Mouse (Mus musculus): ENCODE measurements around the gene Sirt3.
A peak's percentile ranks its signal among the peaks of the same experiment; 100 is the strongest.

DNA sequence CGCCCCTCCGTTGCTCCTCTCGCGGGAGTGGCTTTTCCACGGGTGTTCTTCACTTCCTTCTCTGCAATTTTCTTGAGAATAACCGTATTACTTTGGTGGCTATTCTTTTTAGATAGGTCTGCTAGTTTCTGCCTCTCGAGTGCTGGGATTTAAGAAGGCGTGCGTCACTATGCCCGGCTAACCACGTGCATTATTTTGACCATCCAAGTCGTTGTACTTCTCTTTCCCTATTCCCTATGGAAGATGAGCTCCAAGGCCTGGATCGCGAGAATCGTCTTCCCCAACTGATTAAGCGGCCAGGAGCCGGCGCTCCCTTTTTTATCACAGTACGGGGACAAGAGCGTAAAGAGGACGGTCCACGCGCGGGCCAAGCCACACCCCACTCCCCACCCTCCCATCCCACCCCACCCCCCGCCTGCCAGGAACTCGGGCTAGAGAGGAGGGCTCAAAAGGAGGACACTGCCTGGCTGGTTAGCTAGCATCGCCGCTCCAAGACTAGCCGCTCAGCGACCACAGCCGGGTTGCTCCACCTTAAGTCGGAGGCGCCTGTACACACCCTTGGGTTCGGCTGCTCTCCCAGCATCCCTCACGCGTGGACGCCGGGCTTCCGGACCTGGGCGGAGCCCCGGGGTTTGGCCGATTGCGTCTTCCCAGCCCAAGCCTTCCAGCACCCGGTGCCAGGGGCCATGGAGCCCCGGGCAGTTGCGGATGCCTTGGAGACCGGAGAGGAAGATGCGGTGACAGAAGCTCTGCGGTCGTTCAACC is 25.1 kb downstream of the Sirt3 start, which contains the start of gene Ric8a:
- TF ChIP-seq CTCF (IDR thresholded peaks at IDR 0.05; ENCODE audit: low read depth, low read length) (no peak), POLR2A (IDR thresholded peaks at IDR 0.05; ENCODE audit: extremely low read depth, insufficient read depth, low read length) (peak; percentile 66)
